Mouse (Mus musculus) retina, postnatal 7 days (tissue): Measurements from ENCODE around the gene Pes1.

Experiments
- DNase-seq: peaks from one replicate; pipeline ENCODE4 v3.0.0-alpha.2; 2012; ENCODE audit warnings: low read depth, low spot score

The Pes1 gene

DNA sequence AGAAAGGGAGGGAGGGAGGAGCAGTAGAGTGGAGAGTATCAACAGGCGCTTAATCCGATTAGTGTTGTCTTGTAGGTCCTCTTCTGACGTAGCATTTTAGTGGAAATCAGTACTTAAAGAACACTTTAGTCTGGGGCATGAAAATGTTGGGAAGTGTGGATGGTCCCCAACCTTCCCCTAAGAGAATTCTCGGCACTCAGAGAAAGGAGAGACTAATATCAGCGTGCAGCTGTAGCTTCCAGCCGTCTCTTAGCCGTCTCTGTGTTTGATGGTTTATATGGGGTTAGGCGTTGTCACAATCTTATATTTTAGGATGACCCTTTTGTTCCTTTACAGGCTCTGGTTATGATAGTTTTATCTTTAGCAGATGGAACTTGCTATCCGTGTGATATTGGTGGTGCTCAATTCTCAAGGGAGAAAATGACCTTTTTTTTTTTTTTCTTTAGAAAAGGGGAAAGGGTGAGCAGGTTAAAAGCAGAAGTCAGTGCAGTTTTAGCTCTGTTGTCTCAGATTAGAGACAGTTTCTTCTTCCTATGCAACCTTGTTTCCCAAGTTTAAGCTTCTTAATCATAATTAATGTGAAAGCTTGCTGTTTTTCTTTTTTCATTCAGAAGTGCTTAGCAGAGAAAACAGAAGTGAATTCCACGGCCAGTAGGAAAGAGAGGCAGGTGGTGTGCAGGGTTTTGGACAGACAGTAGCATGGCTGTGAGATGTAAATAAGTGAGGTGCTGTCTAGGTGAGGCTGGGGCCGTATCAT, 819 bp downstream of the Pes1 start:
- DNase-seq: no peak

- DNase-seq: no peak
Measured at GRCm38 (mm10) chr11:3969837-3970236, 6.1 kb downstream of the Pes1 start.

- no peak for DNase-seq
Measured at GRCm38 (mm10) chr11:3970361-3970760, 6.6 kb downstream of the Pes1 start.

GRCm38 (mm10) chr11:3973081-3973480, 9.3 kb downstream of the Pes1 start:
- DNase-seq: no peak

- DNase-seq: no peak
Measured at GRCm38 (mm10) chr11:3974311-3974710, 10.5 kb downstream of the Pes1 start.

- DNase-seq: no peak
Measured at GRCm38 (mm10) chr11:3976678-3977077, 12.9 kb downstream of the Pes1 start, which contains the start of gene 4930556J24Rik. 4930556J24Rik (minus strand) TSS chr11:3976778.

DNA sequence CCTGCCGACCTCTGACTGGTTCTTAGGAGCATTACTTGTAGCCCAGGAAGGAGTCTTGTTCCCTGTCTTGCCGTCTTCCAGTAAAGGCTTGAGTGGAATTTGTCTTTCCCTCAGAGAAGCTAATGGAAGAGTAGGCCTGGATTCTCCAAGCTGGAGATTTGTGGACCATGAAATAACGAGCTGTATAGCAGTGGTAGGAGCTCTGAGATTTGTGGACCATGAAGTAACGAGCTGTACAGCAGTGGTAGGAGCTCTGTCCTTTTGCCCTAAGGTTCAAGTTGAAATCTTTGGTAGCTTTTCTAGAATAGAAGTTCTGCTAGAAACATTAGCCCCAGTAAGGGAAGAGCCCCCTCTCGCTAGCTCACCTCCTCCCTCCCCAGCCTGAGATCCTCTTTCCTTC, 14.6 kb downstream of the Pes1 start:
- DNase-seq: no peak

GRCm38 (mm10) chr11:3981536-3981935, 17.8 kb downstream of the Pes1 start:
- DNase-seq: no peak

GRCm38 (mm10) chr11:3982275-3983209, 18.8 kb downstream of the Pes1 start:
- DNase-seq: no peak

GRCm38 (mm10) chr11:3983291-3983862, 19.6 kb downstream of the Pes1 start, which contains the start of gene Gal3st1:
Gal3st1 (plus strand) TSS chr11:3983636.
- no peak for DNase-seq

DNA sequence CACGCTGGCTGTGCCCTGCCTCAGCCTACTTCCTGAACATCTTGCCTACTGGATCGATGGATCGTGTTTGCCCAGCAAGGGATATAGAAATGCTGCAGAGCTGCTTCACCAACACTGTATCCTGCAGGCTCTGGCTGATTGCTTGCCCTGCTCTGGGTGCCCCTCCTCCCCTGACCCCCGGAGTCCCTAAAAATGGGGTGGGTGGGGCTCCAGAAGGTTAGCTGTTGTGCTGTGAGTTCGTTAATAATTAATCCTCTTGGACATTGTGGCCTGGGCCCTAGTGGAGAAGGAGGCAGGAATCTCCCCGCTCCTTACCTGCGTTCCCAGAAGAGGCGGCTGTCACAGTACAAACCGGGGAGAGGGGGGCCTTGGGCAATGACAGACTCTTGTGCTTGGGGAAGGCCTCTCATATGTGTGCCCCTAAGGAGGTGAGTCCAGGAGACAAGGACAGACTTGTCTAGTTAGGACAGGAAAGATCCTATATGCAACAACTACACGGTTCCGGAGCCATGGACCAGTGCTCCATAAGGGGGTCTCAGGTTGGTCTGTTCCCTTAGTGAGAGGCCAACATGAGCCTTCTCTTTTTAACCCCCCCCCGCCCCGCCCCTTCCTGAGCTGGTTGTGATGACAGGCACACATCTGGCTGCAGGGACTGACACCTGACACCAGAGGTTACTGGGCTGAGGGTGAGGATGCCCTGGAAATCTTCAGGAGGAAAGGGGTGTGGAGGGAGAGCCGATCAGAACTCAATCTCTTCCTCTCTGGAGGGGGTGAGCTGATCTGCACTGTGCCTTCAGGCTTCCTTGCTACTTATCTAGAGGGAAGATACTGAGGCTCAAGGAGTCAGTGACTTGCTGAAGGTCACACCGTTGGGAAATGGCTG, 20.3 kb downstream of the Pes1 start:
- DNase-seq: no peak

DNA sequence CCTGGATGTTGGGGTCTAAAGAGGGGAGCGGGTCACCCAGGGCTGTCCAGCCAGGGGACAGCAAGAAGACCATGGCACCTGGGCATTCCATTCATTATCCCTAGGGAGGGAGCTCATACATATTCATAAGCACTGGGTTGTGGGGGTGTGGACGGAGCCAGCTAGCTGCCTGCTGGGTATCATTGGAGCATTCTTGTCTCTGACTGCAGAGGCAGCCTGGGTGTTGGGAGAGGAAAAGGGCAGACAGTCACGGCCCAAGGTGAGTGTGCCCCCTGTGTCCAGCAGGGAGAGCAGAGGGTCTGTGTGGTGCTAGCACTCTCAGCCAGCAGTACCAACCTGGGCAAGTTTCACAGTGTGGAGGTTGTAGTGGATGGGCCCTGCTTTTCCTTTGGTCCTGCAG, 26.0 kb downstream of the Pes1 start:
- no peak for DNase-seq

DNA sequence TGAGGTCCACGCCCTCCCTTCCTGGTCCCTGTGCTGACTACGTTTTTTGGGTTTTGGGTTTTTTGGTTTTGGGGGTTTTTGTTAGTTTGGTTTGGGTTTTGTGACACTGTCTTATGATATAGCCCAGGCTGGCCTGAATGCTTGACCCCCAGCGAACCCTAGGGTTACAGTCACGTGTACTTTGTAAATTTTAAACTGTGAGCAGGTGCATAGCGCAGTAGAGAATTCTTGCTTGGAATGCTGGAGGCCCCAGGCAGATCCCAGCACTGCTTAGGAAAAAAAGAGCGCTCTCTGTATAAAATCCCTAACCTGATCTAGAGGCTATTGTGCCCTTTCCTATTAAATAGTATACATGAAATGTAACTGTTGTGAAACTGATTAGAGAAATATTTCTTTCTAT, 29.4 kb downstream of the Pes1 start:
- no peak for DNase-seq

- DNase-seq: no peak
Measured at GRCm38 (mm10) chr11:3993914-3994313, 30.1 kb downstream of the Pes1 start.

GRCm38 (mm10) chr11:3995511-3995910, 31.7 kb downstream of the Pes1 start:
- no peak for DNase-seq

DNA sequence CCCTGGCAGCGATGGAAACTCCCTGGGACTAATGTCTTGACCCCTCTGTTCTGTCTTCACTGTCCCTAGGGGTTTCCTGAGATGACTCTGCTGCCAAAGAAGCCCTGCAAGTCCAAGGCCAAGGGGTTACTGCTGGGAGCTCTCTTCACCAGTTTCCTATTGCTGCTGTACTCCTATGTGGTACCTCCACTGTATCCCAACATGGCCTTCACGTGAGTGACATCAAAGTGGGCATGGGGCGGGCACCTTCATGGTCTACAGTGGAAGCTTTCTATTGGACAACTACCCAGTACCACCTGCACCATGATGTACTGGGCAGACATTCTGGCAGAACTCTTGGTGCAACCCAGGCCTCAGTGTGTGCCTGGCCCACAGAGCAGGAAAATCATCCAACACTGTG, 33.1 kb downstream of the Pes1 start:
- no peak for DNase-seq

DNA sequence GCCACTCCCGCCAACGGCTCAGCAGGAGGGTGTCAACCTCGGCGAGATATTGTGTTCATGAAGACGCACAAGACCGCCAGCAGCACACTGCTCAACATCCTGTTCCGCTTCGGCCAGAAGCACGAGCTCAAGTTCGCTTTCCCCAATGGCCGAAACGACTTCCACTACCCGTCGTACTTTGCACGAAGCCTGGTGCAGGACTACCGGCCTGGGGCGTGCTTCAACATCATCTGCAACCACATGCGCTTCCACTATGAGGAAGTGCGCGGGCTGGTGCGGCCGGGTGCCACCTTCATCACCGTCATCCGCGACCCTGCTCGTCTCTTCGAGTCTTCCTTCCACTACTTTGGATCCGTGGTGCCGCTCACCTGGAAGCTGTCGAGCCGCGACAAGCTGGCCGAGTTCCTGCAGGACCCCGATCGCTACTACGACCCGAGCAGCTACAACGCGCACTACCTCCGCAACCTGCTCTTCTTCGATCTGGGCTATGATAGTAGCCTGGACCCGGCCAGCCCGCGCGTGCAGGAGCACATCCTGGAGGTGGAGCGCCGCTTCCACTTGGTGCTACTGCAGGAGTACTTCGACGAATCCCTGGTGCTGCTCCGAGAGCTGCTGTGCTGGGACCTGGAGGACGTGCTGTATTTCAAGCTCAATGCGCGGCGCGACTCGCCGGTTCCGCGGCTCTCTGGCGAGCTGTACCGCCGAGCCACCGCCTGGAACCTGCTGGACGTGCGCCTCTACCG, 34.4 kb downstream of the Pes1 start:
- no peak for DNase-seq

GRCm38 (mm10) chr11:3999547-3999946, 35.8 kb downstream of the Pes1 start:
- no peak for DNase-seq

DNA sequence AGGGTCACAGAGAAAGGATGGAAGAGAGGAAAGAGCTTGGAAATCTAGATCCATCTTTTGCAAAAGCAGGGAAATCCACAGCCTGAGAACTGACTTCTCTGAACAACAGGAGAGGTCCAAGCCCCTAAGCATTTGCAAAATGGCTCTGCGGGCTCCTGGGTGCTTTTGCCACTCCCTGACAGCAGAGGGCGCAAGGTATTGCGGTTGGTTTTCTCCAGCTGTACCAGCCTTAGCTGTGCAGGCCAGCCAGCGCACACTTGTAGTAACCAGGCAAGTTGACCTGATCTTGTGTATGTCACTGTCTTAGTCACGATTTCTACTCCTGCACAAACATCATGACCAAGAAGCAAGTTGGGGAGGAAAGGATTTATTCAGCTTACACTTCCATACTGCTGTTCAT, 37.8 kb downstream of the Pes1 start:
- DNase-seq: peak; percentile 62

GRCm38 (mm10) chr11:4005220-4005805, 41.5 kb downstream of the Pes1 start:
- no peak for DNase-seq
